ENCODE assay signal across 16 mouse cellular contexts in genomic region chr10:98496254-98496653, GRCm38 (mm10).
"Had no signal": no experiment of that assay in that cellular context is flagged by ENCODE, and none has a peak within 500 bp of the region (broad histone marks: within the 10 kb centered on the region; RNA-seq: fewer than 3 reads in every experiment).

No protein-coding gene starts in this region.

- DNase-seq: kidney, postnatal 14 days; lung, embryonic 14.5 days; lung, postnatal 10 days; lung, postnatal 4 days; midbrain, embryonic 14.5 days; retina, postnatal 1 day; right cerebral cortex, postnatal 4 days; spleen, adult 18-20 months; thymus, adult 18-20 months; thymus, postnatal 25 days had no signal

- H3K4me1 ChIP-seq: kidney, embryonic 15.5 days; limb, embryonic 15.5 days; liver, embryonic 12.5 days; midbrain, embryonic 10.5 days; neural tube, embryonic 12.5 days had no signal

- H3K27ac ChIP-seq: kidney, embryonic 15.5 days; left cerebral cortex, adult 2 months; limb, embryonic 15.5 days; liver, embryonic 12.5 days; midbrain, embryonic 10.5 days; neural tube, embryonic 12.5 days had no signal

- H3K9ac ChIP-seq: kidney, embryonic 15.5 days; limb, embryonic 15.5 days; liver, embryonic 12.5 days; lung, embryonic 14.5 days; neural tube, embryonic 12.5 days had no signal

- H3K27me3 ChIP-seq: kidney, embryonic 15.5 days; limb, embryonic 15.5 days; liver, embryonic 12.5 days; neural tube, embryonic 12.5 days had no signal

- H3K4me2 ChIP-seq: kidney, embryonic 15.5 days; limb, embryonic 15.5 days; liver, embryonic 12.5 days; lung, embryonic 14.5 days; neural tube, embryonic 12.5 days had no signal

- H3K4me3 ChIP-seq: kidney, embryonic 15.5 days; left cerebral cortex, adult 2 months; limb, embryonic 15.5 days; liver, embryonic 12.5 days; midbrain, embryonic 10.5 days; neural tube, embryonic 12.5 days had no signal

- H3K9me3 ChIP-seq: kidney, embryonic 15.5 days; limb, embryonic 15.5 days; liver, embryonic 12.5 days; midbrain, embryonic 10.5 days; neural tube, embryonic 12.5 days had no signal

- H3K36me3 ChIP-seq: kidney, embryonic 15.5 days; limb, embryonic 15.5 days; liver, embryonic 12.5 days; midbrain, embryonic 10.5 days; neural tube, embryonic 12.5 days had no signal

- ATAC-seq: liver, embryonic 12.5 days had no signal
